Mouse (Mus musculus): ENCODE results near the gene Babam2. TPM values are rescaled to one million over a fixed set of nuclear protein-coding genes. Genes with fewer than 3 reads are reported as not detected.

Babam2 gene
- polyA plus RNA-seq, 1 experiment = 77.2 TPM

DNA sequence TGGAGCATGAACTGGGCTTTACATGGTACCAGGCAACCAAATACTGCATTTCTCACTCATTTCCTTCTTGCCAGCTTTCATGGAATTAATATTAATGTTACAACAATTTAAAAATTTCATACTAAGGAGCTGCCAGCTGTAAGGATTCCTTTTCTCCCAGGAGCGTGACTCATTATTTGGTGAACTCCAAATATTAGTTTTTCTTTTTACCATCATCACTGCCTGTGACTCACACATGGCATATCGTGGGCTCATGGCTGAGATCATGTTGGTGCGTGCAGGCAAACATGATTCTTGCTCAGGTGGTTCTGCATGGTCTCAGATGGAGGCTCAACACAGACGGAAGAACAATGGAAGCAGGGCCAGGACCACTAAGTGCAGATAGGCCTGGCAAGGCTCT is 53.5 kb downstream of the Babam2 start:
- H3ac ChIP-seq (ENCODE audit: control insufficient read depth, insufficient read length) = no peak overlapping the region
- H3K4me2 ChIP-seq (ENCODE audit: low read depth) = peak overlapping the region; percentile 43
- H3K27me3 ChIP-seq (ENCODE audit: control insufficient read depth, insufficient read depth, insufficient read length) = no peaks in the 10 kb centered on the region
- H3K36me3 ChIP-seq (ENCODE audit: control insufficient read depth, insufficient read depth) = no peaks in the 10 kb centered on the region
- peaks cover 7% of the 10 kb centered on the region for H3K79me2 ChIP-seq (ENCODE audit: control insufficient read depth, insufficient read depth)
- TF ChIP-seq TCF3 (IDR thresholded peaks at IDR 0.05; ENCODE audit: insufficient read length, low read depth) = no peak
- no peak for TF ChIP-seq MYOD1 (IDR thresholded peaks at IDR 0.05; ENCODE audit: control insufficient read depth in 1 of 3, insufficient read length in 2 of 3, low read depth in 2 of 3)
- no peak for TF ChIP-seq CEBPB (IDR thresholded peaks at IDR 0.05; ENCODE audit: insufficient read depth, poor library complexity, severe bottlenecking)
- TF ChIP-seq REST (IDR thresholded peaks at IDR 0.05; ENCODE audit: insufficient read depth, insufficient read length) = no peak
- TF ChIP-seq MYOG (IDR thresholded peaks at IDR 0.05; ENCODE audit: control insufficient read depth in 1 of 3, insufficient read depth in 1 of 3, insufficient read length in 2 of 3, low read depth in 2 of 3) = no peak
- TF ChIP-seq SRF (IDR thresholded peaks at IDR 0.05; ENCODE audit: control insufficient read depth, insufficient read length, low read depth) = no peak
- TF ChIP-seq POLR2A (IDR thresholded peaks at IDR 0.05; ENCODE audit: insufficient read length, low read depth) = no peak
- TF ChIP-seq TCF12 (IDR thresholded peaks at IDR 0.05; ENCODE audit: insufficient read depth, poor library complexity, severe bottlenecking) = no peak
- H3K4me3 ChIP-seq = no peak overlapping the region

DNA sequence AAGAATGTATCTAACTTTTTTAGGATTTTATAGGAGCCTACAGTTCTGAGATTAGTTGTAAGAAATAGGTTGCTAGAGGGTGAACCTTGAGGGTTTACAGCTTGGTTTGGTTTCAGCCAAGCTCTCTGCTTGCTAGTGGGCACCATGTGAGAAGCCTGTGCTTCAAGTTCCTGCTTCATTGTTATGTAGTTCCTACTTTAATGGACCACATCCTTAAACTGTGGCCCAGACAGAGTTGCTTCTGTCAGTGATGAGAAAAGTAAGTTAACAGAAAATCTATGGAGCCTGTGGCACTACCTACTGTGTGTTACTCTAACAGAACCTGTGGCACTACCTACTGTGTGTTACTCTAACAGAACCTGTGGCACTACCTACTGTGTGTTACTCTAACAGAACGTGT is 57.1 kb downstream of the Babam2 start:
- Histone ChIP-seq H3K4me2 (ENCODE audit: low read depth) (peak overlapping the region; percentile 35), H3ac (ENCODE audit: control insufficient read depth, insufficient read length) (no peak overlapping the region), H3K79me2 (ENCODE audit: control insufficient read depth, insufficient read depth) (peaks cover 7% of the 10 kb centered on the region), H3K4me3 (no peak overlapping the region), H3K36me3 (ENCODE audit: control insufficient read depth, insufficient read depth) (no peaks in the 10 kb centered on the region), H3K27me3 (ENCODE audit: control insufficient read depth, insufficient read depth, insufficient read length) (no peaks in the 10 kb centered on the region)
- no peak for TF ChIP-seq MAX (IDR thresholded peaks at IDR 0.05; ENCODE audit: low read depth)
- no peak for TF ChIP-seq TCF12 (IDR thresholded peaks at IDR 0.05; ENCODE audit: insufficient read depth, poor library complexity, severe bottlenecking)
- no peak for TF ChIP-seq CEBPB (IDR thresholded peaks at IDR 0.05; ENCODE audit: insufficient read depth, poor library complexity, severe bottlenecking)
- TF ChIP-seq MYOD1 (IDR thresholded peaks at IDR 0.05; ENCODE audit: control insufficient read depth in 1 of 3, insufficient read length in 2 of 3, low read depth in 2 of 3) = no peak
- TF ChIP-seq SRF (IDR thresholded peaks at IDR 0.05; ENCODE audit: control insufficient read depth, insufficient read length, low read depth) = no peak

DNA sequence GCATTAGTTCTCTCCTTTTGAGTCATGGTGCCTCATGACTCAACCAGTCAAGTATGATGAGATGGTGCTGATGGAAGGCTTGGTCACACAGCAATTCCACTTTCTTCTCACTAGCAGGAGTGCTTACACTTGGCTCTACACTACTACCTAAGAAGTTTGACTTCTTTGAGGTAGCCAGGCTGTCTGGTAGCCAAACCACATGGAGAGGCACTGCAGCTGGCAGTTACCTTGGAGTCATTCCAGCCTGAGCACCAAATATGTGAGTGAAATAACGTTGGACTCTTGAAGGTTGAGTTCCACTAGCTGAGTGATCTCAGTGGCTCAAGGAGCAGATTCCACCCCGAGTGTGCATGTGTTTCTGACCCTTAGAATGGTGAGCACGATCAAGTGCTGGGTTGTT is 57.8 kb downstream of the Babam2 start:
- Histone ChIP-seq H3K4me3 (no peak overlapping the region), H3K4me2 (ENCODE audit: low read depth) (peak overlapping the region; percentile 41), H3K79me2 (ENCODE audit: control insufficient read depth, insufficient read depth) (peaks cover 7% of the 10 kb centered on the region), H3ac (ENCODE audit: control insufficient read depth, insufficient read length) (no peak overlapping the region), H3K27me3 (ENCODE audit: control insufficient read depth, insufficient read depth, insufficient read length) (no peaks in the 10 kb centered on the region), H3K36me3 (ENCODE audit: control insufficient read depth, insufficient read depth) (no peaks in the 10 kb centered on the region)
- TF ChIP-seq MAX (IDR thresholded peaks at IDR 0.05; ENCODE audit: low read depth) = no peak
- TF ChIP-seq E2F4 (IDR thresholded peaks at IDR 0.05; ENCODE audit: insufficient read depth) = no peak
- no peak for TF ChIP-seq POLR2A (IDR thresholded peaks at IDR 0.05; ENCODE audit: insufficient read length, low read depth)
- TF ChIP-seq MYOG (IDR thresholded peaks at IDR 0.05; ENCODE audit: control insufficient read depth in 1 of 3, insufficient read depth in 1 of 3, insufficient read length in 2 of 3, low read depth in 2 of 3) = peak in 1 of 3 experiments; percentile 19
- TF ChIP-seq MYOD1 (IDR thresholded peaks at IDR 0.05; ENCODE audit: control insufficient read depth in 1 of 3, insufficient read length in 2 of 3, low read depth in 2 of 3) = peak in 2 of 3 experiments; percentile 49 to 65
- TF ChIP-seq SRF (IDR thresholded peaks at IDR 0.05; ENCODE audit: control insufficient read depth, insufficient read length, low read depth) = no peak

DNA sequence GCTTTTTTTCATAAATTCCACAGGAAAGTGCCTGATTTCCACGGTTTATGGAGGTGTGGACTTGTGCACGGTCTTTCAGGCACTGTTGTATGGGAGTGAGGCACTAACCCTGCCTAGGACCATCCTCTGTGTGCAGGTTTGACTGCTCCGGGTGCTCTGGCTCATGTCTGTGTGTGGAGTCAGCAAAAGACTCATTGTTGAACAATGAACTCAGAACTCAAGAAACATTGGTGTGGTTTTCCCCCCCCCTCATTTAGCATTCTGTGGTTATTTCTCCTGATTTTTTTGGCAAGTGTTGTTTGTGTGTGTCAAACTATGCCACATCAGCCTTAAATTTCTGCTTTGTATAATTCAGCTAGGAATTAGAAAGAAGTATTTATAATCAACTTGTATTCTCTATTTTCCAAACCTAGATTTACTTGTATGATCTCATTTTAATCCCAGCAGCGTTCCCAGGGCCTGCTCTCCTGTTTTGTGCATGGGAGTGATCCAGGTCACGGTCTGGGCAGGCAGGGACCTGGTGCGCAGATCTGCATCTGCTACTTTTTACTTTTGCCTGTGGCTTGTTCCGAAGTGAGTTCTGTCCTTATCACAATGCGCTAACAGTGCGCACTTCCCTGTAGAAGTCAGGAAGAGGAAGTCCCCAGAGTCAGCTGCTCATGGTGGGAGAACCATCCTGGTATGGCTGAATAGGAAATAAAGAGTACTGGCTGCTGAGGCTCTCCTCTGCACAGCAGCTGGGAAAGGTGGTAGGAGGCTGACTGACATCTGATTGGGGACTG is 61.0 kb downstream of the Babam2 start:
- Histone ChIP-seq H3K27me3 (ENCODE audit: control insufficient read depth, insufficient read depth, insufficient read length) (no peaks in the 10 kb centered on the region), H3K4me2 (ENCODE audit: low read depth) (peak overlapping the region; percentile 63), H3ac (ENCODE audit: control insufficient read depth, insufficient read length) (no peak overlapping the region), H3K79me2 (ENCODE audit: control insufficient read depth, insufficient read depth) (peaks cover 4% of the 10 kb centered on the region), H3K4me3 (no peak overlapping the region), H3K36me3 (ENCODE audit: control insufficient read depth, insufficient read depth) (no peaks in the 10 kb centered on the region)
- TF ChIP-seq MYOG (IDR thresholded peaks at IDR 0.05; ENCODE audit: control insufficient read depth in 1 of 3, insufficient read depth in 1 of 3, insufficient read length in 2 of 3, low read depth in 2 of 3) (no peak), SRF (IDR thresholded peaks at IDR 0.05; ENCODE audit: control insufficient read depth, insufficient read length, low read depth) (no peak), CEBPB (IDR thresholded peaks at IDR 0.05; ENCODE audit: insufficient read depth, poor library complexity, severe bottlenecking) (no peak), TCF12 (IDR thresholded peaks at IDR 0.05; ENCODE audit: insufficient read depth, poor library complexity, severe bottlenecking) (no peak), REST (IDR thresholded peaks at IDR 0.05; ENCODE audit: insufficient read depth, insufficient read length) (no peak), MYOD1 (IDR thresholded peaks at IDR 0.05; ENCODE audit: control insufficient read depth in 1 of 3, insufficient read length in 2 of 3, low read depth in 2 of 3) (no peak), E2F4 (IDR thresholded peaks at IDR 0.05; ENCODE audit: insufficient read depth) (no peak), POLR2AphosphoS2 (IDR thresholded peaks at IDR 0.05; ENCODE audit: insufficient read length, low read depth) (no peak), TCF3 (IDR thresholded peaks at IDR 0.05; ENCODE audit: insufficient read length, low read depth) (no peak), POLR2A (IDR thresholded peaks at IDR 0.05; ENCODE audit: insufficient read length, low read depth) (no peak), USF1 (IDR thresholded peaks at IDR 0.05; ENCODE audit: low read depth) (no peak), MAX (IDR thresholded peaks at IDR 0.05; ENCODE audit: low read depth) (no peak)

- Histone ChIP-seq H3K27me3 (ENCODE audit: control insufficient read depth, insufficient read depth, insufficient read length) (no peaks in the 10 kb centered on the region), H3ac (ENCODE audit: control insufficient read depth, insufficient read length) (no peak overlapping the region), H3K79me2 (ENCODE audit: control insufficient read depth, insufficient read depth) (no peaks in the 10 kb centered on the region), H3K36me3 (ENCODE audit: control insufficient read depth, insufficient read depth) (no peaks in the 10 kb centered on the region), H3K4me2 (ENCODE audit: low read depth) (no peak overlapping the region), H3K4me3 (no peak overlapping the region)
- no peak for TF ChIP-seq MAX (IDR thresholded peaks at IDR 0.05; ENCODE audit: low read depth)
- TF ChIP-seq MYOD1 (IDR thresholded peaks at IDR 0.05; ENCODE audit: control insufficient read depth in 1 of 3, insufficient read length in 2 of 3, low read depth in 2 of 3) = no peak
- no peak for TF ChIP-seq POLR2AphosphoS2 (IDR thresholded peaks at IDR 0.05; ENCODE audit: insufficient read length, low read depth)
- TF ChIP-seq TCF3 (IDR thresholded peaks at IDR 0.05; ENCODE audit: insufficient read length, low read depth) = no peak
- no peak for TF ChIP-seq CEBPB (IDR thresholded peaks at IDR 0.05; ENCODE audit: insufficient read depth, poor library complexity, severe bottlenecking)
- TF ChIP-seq REST (IDR thresholded peaks at IDR 0.05; ENCODE audit: insufficient read depth, insufficient read length) = no peak
- no peak for TF ChIP-seq USF1 (IDR thresholded peaks at IDR 0.05; ENCODE audit: low read depth)
- no peak for TF ChIP-seq TCF12 (IDR thresholded peaks at IDR 0.05; ENCODE audit: insufficient read depth, poor library complexity, severe bottlenecking)
- no peak for TF ChIP-seq MYOG (IDR thresholded peaks at IDR 0.05; ENCODE audit: control insufficient read depth in 1 of 3, insufficient read depth in 1 of 3, insufficient read length in 2 of 3, low read depth in 2 of 3)
- no peak for TF ChIP-seq SRF (IDR thresholded peaks at IDR 0.05; ENCODE audit: control insufficient read depth, insufficient read length, low read depth)
- no peak for TF ChIP-seq E2F4 (IDR thresholded peaks at IDR 0.05; ENCODE audit: insufficient read depth)
- no peak for TF ChIP-seq POLR2A (IDR thresholded peaks at IDR 0.05; ENCODE audit: insufficient read length, low read depth)
Observed at GRCm38 (mm10) chr5:31761836-31762235, 64.4 kb downstream of the Babam2 start.
